Mouse (Mus musculus) 3T3-L1 (cell line): ENCODE measurements around the gene Cacna2d3.

Source experiments
- DNase-seq: peaks from one replicate; pipeline ENCODE4 v3.0.0-alpha.2; 2015; ENCODE audit warnings: low read depth, low spot score

Gene Cacna2d3

DNA sequence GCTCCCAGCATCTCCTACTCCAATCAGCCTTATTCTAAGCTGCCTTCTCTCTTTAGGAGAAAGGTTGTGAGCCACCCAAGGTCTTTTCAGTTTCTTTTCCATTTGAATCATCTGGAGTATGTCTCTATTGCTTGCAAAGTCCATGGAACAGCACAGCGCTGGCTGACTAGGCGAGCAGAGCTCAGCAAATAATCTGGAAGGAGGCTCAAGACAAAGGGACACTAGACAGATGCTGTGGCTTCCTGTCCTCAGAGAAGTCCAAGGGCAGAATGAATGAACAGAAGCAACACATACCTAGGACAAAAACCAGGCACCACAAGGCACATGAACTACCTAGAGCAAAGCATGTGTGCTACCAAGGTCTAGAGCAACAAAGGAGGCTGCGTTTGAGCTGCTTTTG lies 328.8 kb downstream of the Cacna2d3 start:
- no peak for DNase-seq

DNA sequence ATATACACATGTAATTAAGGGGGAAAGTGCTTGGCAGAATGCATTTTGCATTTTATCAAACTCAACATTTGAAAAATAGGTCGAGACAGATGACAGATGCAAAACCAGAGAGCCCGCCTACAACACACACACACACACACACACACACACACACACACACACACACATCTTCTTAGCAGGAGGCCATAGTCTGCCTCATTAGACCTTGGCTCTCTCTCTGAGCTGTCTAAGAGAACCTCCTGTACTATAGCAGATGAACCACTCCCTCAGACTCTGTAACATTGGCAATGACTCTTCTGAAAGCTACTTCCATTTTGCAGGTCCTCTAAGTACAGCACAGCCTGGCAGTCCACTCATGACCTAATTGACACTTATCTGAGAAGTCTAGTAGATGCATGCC lies 330.2 kb downstream of the Cacna2d3 start:
- no peak for DNase-seq

DNA sequence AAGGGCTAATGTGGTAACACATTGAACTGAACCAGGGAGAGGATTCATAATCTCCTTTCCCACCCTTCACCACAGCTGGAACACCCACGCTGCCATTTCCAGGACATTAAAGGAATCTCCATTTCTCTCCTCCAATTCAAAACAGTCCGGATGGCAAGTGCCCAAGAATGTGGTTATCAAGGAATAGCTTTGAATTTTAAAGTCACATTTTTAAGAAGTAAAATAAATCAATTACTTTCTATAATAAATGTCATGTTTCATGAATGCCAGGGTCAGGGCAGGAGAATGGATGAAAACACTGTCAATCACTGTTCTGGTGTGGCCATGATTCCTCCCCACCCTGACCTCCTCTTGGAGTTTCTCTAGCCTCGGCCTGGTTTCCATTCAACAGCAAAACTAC lies 333.9 kb downstream of the Cacna2d3 start:
- DNase-seq, result peak; percentile 18

DNA sequence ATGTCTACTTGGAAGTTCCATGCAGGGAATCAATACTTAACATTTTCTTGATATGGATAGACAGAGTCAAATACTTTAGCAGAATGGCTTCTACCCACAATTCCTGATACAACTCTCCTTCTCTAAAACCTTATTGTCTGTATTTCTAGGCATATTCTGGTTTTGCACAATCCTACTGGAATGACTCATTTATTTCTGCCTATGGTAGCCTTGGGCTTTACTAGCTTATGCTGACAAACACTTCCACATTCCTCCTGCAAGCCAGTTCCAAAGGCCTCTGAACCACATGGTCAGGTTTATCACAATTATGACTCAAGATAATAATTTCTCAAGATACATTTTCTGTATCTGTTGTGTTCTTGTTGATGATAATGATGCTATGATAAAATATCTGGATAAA lies 336.2 kb downstream of the Cacna2d3 start:
- DNase-seq, result peak; percentile 62

DNA sequence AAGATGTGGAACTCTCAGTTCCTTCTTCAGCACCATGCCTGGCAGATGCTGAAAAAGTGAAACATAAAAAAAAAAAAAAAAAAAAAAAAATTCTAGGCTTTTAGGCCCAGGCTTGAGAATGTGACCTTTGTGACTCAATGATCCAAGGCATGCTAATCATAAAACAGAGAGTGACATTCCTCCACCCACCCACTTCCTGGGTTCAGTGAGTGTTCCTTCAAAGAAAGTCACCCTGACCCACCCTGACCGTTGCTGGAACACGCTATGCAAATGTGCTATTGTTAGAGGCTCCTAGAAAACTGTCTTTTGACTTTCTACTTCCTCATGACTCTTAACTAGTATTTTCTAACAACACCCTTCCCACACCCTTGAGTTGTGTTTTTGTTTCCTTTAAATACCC lies 338.9 kb downstream of the Cacna2d3 start:
- no peak for DNase-seq

DNA sequence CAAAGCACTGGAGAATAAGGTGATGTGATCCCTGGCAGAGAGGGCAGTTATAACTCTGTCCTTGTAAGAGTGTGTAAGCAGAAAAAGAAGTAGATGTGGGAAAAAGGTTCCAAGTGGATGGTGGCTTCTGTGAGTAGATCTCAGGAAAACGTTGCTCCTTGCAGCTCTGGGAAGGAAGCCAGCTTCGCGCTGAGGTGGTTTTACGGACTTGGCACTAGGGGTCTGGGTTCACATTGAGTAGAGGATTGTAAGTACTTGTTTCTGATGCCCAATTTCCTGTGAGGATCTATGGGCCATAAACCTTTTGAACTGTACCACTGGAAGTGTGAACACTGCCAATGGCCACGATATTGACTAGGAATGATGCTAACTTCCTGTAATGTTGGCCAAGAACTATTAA lies 354.8 kb downstream of the Cacna2d3 start:
- no peak for DNase-seq

DNA sequence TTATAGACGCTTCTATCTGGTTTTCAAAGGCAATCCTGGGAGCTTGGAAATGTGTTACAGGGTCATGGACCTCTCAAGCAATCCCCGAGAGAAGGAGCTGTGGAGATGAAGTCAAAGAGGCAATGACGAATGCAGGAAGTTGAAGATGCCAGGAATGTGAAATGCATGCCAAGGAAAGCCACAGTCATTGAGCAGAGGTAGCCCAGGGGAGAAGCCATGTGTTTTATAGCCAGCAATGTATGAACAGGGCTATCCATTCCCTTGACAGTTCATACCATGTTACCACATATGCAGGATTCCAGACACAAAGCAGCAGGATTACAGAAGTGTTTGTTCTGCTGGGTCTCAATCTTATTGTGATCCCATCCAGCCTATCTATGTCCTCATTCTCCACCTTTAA lies 359.2 kb downstream of the Cacna2d3 start:
- DNase-seq, result peak; percentile 95

DNA sequence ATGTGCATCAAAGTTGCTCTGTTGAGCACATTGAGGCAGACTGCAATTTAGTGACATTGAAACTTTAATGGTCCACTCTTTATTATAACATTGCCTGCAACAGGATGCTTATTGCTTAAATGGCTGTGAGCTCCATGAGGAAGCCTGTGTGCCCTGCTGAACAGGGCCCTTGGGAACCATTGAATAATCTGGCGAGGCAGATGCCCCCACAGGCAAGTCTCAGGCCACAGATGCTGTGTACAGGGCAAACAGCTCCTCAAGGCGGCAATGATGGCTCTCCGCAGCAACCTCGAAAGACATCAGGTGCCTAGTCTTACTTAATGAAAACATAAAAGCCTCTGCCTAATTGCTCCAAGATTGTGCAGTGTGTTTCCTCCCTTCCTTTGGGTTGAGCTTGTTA lies 371.0 kb downstream of the Cacna2d3 start:
- DNase-seq, result no peak

DNA sequence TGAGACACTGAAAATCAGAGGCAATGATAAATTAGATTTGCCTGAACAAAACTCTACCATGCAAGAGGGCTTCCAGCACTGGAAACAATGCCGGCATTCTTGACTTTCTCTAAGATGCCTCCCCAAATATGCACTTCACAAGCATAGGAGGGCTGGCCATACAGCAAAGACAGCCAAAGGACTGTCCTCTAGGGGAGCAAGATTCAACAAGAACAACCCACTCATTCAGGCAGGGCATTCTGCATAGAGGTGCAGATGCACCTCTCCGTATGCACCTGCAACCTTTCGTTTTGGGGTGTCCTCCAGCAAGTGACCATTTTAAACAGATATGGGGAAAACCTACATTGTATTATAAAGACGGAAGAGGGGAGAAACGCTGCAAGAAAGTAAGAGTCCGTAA lies 380.1 kb downstream of the Cacna2d3 start:
- DNase-seq, result no peak

DNA sequence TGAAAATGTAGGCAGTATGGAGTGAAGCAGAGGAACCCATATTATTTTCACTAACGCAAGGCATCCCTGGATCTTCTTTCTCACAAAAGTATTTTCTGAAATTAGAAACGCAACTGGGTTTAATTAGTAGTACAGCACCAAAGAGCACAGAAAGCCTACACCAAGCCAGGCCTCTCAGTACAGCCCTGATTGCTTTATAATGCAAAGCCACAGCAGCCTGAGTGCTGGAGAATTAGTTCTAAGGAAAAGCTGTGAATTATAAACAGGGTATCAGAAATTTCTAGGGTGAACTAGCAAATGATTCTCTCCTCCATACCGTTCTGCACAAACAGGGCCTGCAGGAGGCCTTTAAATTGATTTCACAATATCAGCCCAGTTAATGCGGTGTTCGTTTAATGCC lies 380.9 kb downstream of the Cacna2d3 start:
- no peak for DNase-seq

DNA sequence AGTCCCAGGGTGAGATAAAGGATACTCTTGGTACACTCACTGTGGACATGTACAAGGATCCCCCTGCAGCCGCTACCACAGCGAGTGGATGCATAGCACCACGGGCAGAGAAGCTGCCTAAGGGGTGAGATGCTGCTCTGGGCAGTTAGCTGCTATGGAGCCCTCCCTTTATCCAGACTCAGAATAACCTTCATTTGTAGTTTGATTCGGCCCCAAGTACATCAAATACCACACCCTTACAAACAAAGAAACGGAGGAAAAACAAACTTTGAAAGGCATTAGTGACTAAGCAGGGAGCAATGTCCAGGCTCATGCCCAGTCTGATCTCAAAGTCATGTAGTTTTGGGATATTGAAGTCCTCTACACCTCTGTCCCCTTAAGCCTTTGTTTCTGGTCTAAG lies 386.8 kb downstream of the Cacna2d3 start:
- no peak for DNase-seq

DNA sequence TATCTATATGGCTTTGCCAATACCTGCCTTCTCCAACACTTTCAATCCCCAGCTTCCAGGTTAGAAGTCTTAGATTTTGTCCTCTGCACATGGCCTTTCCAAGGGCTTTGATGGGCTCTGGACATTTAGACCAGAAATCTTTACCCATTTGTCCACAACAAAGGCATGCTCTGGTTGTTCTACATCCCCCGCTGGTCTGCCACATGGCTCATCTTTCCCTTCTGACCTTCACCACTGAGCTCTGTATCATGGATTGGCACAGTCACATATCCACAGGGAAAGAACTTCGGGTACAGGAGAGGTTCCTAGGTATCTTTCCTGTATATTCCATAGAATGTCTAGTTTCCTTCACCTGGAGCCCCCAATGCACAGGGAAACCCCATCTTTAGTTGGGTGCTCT lies 387.4 kb downstream of the Cacna2d3 start:
- DNase-seq, result no peak

DNA sequence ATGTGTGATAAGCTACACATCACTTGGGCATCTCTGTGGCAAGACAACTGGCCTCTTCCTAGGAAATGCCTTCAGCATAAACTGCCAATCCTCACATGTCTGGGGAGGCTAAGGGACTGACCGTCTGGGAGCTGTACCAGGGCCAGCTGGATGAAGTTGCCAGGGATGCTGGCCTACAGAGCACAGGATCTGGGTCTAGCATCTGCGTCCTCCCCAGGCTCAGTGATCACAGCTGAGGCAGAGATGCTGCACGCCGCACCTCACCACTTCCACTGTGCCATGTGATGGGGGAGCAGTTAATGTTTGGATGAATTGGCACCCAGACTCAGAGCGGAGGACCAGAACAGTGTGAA lies 397.3 kb downstream of the Cacna2d3 start:
- no peak for DNase-seq

DNA sequence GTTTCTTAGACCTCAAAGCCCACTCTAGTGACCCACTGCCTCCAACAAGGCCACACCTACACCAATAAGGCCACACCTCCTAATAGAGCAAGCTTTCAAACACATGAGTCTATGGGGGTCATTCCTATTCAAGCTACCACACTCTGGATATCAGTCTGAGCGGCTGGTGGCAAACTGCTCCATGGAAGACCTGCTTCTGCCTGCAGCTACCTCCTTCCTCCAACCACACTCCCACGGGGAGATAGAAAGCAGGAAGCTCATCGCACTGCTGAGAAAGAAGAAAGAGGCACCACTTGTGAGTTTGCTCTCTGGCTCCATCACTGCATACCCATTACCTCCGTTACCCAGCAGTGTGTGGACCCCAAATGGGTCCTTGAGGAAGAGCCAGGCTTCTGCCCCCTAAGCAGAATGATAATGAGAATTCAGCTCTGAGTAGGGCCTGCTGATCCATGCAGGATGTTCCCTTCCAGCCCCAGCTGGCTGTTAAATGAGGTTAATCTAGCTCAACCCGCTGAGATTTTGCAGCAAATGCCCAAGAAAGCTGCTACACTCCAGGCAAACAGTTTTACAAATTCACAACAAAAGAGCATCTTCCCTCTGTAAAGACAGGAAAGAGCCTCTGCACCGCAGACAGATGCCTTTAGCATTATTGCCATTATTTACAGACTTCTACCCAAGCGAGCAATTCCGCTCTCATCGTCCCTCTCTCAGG lies 397.8 kb downstream of the Cacna2d3 start:
- DNase-seq, result no peak

DNA sequence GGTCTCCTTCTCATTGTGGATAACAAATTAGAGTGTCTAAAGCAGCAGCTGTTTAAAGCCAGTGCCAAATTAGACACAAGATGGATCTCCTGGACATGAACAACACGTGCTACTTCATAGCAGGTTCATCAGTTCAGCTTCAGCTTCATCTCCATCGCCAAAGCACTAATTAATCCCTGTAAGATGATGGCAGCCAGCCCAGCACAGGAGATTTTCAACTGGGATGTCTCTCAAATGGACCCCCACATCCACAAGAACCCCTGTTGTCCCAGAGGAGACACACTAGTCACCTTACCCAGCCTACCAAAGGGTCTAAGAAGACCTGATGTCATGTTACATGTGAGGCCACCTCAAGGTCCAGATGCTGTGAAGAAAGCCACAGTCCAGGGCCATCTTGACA lies 408.2 kb downstream of the Cacna2d3 start:
- DNase-seq, result no peak

DNA sequence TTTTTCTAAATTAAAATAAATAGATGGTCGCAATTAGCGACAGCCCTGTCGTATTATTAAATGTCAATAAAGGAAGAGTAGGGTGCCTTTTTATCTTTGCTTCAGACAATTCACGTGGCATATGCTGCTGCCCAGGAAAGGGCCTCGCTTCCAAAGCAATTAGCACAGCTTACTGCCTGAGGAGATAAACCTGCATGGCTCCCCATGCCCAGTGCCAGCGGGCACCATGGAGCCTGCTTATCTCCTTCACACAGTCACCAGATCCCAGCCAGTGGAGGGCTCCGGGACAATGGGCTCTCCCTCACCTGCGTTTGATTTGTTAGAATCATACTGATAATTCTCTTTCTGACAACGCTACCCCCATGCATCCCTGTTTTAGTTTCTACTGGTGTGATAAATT lies 416.0 kb downstream of the Cacna2d3 start:
- DNase-seq, result no peak

DNA sequence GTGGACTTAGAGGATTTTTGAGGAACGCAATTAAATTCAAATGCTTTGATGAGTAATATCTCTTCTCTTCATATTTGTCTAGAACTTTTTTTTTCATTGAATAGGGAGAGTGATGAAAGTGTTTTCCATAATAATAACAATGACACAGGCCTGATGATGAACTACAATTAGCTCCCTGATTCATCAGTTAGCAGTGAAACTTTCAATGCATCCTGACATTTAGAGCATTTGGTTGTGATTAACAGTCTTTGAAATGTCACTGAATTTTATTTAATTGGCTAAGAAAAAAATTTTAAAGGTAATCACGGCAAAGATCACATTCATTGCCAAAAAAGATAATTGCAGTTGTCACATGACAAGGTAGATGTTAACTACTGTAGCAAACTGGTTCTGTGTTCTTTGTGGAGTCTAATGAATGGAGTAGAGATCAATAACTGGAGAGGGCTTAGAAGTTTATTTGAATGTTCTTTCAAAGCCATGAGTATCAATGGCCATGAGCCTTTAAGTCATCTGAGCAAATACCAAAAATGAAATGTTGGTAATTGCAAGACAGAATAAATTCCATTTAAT lies 425.4 kb downstream of the Cacna2d3 start:
- DNase-seq, result no peak

DNA sequence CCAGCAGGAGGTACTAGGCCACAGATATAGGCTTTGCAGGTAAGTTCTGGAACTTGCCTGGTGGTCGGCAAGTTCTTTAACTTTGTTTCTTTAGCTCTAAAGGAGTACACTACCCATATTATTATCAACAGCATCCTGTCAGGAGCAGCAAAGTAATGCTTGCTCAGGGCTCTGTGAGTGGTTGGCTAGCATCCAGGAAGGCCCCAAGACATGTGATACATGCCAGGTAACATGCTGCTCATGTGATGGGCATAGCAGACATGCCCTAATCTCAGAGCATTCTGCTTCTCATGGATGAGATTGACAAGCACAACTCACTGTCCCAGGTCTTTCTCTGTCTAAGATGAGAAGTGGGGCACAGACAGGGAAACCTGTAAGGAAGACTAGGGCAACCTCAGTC lies 442.8 kb downstream of the Cacna2d3 start:
- no peak for DNase-seq

DNA sequence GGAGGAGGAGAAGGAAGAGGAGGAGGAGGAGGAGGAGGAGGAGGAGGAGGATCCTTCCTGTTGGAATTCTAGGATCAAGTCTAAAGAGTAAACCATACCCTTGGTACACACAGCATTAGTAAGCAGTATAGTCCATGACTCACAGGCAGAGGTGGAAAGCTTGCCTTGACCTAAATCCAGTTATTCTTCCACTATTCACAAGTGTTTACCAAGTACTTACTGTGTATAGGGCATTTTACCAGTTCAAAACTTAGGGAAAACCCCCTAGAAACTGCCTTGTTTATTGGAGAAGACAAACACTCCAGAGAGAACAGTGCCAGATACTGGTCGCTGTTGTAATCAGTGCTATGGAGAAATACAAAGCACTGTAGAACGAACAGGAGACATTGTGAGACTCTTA lies 443.3 kb downstream of the Cacna2d3 start:
- DNase-seq, result no peak

DNA sequence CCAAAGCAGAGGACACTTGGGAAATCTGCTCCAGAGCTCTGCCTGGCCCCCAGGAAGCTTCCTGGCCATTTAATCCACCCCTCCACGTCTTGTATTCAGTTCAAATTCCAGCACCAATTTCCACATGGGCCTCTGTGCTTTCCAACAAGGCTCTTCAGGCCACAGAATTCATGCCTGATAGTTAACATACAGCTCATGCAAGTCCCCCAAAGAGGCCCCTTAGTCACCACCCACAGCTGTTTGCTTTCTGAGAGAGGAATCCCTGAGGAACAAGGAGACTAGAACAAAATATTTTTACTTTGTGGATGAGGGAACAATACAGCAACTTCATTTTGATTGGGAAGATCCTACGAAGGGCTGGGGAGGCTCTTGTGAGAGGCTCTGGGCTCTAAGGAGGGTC lies 444.0 kb downstream of the Cacna2d3 start:
- DNase-seq, result no peak

DNA sequence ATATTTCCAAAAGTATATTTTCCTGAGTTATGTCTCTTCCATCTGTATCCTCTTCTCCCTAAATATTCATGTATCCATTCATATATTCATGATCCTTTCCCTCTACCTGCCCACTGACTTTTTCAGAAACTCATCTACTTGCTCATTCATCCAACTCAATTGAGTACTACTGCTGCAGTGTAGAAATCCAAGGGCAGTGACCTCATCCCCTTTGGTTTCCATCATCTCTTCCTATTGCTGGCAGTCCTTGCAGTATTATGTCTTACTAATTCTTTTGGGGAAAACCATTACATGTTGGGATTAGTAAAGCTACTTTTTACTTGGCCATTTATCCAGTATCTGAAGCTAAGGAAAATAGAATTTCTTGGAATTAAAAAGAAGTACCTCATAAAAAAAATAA lies 447.8 kb downstream of the Cacna2d3 start:
- no peak for DNase-seq

DNA sequence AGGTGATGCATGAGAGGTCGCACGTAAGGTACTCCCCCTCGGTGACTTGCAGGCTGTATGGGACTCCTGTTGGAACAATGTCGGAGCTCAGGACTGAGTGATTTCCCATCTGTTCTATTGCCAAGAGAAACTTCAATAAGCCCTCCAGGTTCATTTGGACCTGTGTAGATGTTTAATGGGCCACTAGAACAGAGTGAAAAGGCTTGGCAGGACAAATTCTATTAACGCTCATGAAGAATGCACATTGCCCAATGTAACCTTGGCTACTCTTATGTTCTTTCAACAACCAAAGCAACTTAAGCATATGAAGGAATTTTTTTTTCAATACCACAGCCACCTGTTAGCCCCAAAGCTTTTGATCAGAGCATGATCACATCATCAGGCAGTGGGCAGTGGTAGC lies 451.1 kb downstream of the Cacna2d3 start:
- DNase-seq, result no peak

DNA sequence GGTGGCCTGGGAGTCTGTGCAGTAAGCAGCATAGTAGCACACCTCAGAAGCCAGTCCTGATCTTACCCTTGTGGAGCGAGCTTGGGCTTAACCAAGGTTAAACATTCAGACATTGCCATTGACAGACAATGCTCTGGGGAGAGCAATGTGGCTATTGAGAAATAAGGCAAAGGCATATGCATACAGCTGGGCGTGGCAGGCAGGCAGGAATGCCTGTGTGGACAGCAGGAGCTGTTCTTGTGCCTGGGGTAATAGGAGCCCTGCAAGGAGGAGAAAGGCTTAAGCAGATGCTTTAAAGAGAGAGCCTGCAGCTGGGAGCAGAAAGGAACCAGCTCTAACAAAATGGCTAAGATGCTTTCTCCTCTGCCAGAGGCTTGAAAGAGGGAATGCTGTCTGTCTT lies 451.8 kb downstream of the Cacna2d3 start:
- peak; percentile 29 for DNase-seq

DNA sequence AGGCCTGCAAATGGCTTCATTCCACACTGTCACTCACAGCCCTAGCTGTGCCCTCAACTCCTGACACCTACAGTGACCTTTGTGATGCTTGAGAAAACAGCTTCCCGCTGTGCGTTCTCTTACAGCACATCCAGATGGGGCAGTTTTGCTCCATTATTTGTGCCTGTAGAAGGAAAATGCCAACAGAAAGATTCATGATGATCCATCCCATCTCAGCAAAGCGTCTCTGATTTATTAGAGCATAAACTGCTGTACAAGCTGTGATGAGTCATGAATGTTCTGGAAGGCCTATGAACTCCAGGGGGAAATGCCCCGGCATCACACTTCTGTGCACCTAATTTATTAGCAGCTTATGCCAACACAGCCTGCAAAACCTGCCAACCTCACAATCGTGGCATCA lies 453.1 kb downstream of the Cacna2d3 start:
- DNase-seq, result peak; percentile 44
